Mouse (Mus musculus) neural tube, embryonic 11.5 days (tissue): ENCODE data around the gene Scap. TPM values are rescaled to one million over a fixed set of nuclear protein-coding genes. Genes with fewer than 3 reads are reported as not detected.

Experiments
- polyA plus RNA-seq: library from polyadenylated mRNA; unstranded; fragments of >200 nt; fragmentation: Nextera tagmentation; extraction: Ambion mirVana; gene quantifications from 2 replicates; pipeline ENCODE4 v1.2.1, GENCODE M21; 2014

Gene Scap
- polyA plus RNA-seq, 1 experiment from 2014 or later, result 29.2 TPM

Other genes with a start within 250 kb of the Scap start
- gene Smarcc1, start 215.6 kb upstream of the Scap start, polyA plus RNA-seq, result 157 and 167 TPM in 2 replicates
- gene Dhx30, start 215.5 kb upstream of the Scap start, polyA plus RNA-seq, result 166 and 178 TPM in 2 replicates
- 19.6 and 21.3 TPM in 2 replicates for gene Cspg5, start 89.5 kb upstream of the Scap start, polyA plus RNA-seq
- 39.0 and 43.2 TPM in 2 replicates for gene Elp6, start 28.1 kb upstream of the Scap start, polyA plus RNA-seq
- 15.4 and 15.9 TPM in 2 replicates for gene Ptpn23, start 74.9 kb downstream of the Scap start, polyA plus RNA-seq
- 0.78 and 0.88 TPM in 2 replicates for gene Ngp, start 86.5 kb downstream of the Scap start, polyA plus RNA-seq
- 11.0 and 11.1 TPM in 2 replicates for gene Klhl18, start 143.4 kb downstream of the Scap start, polyA plus RNA-seq
- gene Kif9, start 143.7 kb downstream of the Scap start, polyA plus RNA-seq, result 0.89 and 1.3 TPM in 2 replicates
- 45.0 and 50.6 TPM in 2 replicates for gene Setd2, start 199.3 kb downstream of the Scap start, polyA plus RNA-seq